Mouse (Mus musculus): Measurements from ENCODE around the gene Zfp316.

Zfp316 gene

DNA sequence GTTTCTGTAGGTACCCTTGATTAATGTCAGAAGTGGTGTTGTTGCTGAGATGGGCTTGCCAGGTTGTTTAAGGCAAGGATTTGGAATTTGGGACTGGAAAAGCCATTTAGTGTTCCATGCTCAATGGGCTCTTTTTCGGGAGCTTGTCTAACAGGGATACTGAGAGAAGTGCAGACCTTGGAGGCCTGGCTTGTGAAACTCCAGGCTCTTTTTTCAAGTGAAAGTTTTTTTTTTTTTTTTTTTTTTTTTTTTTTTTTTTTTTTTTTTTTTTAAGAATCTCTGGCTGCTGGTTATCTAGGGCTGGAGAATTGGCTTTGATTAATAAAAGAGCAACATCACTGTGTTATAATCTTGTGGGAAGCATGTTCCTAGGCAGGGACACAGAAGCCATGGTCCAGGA lies 47.5 kb downstream of the Zfp316 start:
- DNase-seq (ENCODE audit: low read depth): no peak

GRCm38 (mm10) chr5:143220996-143221395 lies 48.8 kb downstream of the Zfp316 start:
- DNase-seq (ENCODE audit: low read depth): no peak

DNA sequence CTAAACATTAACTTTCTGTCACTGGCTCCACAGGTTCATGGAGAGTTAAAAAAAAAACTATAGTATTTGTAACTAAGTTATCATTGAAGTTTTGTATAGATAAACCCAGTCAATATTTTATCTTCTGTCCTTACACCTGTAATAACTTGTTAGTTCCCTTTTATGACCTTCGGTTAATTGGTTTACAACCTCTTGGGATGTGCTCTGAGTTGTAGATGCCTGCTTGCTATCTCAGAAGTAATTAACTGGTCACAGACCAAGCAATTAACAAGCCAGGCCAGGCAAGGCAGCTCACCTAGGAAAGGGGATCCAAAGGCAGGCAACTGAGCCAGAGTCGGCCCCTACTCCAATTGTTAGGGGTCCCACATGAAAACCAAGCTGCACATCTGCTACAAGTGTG lies 56.0 kb downstream of the Zfp316 start:
- no peak for DNase-seq (ENCODE audit: low read depth)

DNA sequence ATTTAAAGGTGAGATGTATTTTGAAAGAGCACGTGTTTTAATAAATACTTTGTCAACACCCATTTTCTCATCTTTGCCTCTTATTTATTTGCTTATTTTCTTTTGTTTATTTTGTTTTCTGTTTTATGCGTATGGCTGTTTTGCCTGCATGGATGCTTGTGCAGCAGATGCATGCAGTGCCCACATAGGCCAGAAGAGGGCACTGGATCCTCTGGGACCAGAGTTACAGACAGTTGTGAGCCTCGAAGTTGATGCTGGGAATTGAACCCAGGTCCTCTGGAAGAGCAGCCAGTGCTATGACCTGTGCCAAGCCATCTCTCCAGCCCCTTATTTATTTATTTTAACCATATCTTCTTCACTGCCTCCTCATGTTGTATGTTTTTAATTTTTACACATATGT lies 64.8 kb downstream of the Zfp316 start:
- peak; percentile 22 for DNase-seq (ENCODE audit: low read depth)
